Mouse (Mus musculus) right cerebral cortex, postnatal 36 days (tissue): ENCODE data around the gene Gm4981.
"Not testable (repeated sequence)": the region's sequence is repeated elsewhere in the genome, so short reads cannot be mapped to it uniquely, and the experiment has no call there.

Source experiments
- DNase-seq, 2 experiments: peaks; one replicate each; pipeline ENCODE4 v3.0.0; 2022; ENCODE audit warnings: low spot score in 2 of 2, mixed read lengths in 1 of 2

Gm4981 gene

DNA sequence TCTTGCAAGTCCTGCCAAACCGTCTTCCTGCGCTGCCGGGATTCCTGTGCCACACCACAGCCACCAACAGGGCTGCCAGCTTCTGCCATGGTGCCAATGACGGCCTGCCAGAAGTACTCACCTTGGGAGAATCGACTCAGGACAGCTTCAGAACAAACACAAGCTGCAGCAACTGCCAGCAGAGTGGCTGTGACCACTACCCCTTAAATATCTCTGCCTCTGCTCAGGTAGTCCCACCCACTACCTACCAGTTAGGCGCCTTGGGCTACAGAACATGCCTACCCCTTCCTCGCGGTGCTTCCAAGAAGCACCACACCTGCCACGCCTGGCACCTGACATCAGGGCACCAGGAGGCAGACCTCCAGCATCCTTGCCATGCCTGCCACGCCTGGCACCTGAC is at the start of gene Gm4981:
Gene Gm4981, minus strand, starts transcription at position 89 of the 400 bp plus-strand sequence.
- no peak for DNase-seq

DNA sequence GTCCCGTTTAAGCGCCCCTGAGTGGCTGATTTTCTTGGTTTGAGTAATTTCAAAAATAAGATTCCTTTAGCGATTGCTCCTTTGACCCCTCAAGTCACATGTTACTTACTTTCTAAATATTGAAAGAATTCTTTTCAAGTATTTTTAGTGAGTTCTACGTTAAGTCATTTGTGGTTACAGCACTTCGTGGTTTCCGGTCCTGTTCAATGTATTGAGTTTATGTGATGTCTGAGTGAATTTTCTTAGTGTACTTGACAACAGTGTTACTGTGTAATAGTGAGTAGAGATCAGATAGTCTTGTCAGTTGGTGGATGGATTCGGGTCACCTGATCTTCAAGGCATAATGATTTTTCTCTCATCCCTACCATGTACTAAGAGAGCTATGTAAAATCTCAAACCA is 45.7 kb upstream of the Gm4981 start:
- DNase-seq, result no peak

DNA sequence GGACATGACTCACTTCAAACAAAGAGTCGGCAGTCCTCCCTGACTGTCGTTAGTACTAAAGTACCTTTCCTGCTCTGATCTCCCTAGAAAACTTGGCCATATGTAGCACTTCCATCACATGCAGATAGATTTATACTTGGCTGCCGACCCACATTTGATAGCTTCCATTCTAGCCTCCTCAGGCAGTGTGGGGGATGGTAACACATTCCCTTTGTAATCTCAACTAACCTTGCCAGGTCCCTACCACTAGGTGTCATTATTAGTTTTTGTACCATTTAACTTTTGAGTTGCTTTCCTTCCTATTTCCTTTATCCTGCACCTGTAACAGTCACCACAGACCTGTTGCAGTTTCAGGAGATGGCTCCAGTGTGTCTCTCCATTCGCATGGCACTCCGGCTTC is 22.0 kb upstream of the Gm4981 start:
- DNase-seq, result no peak

DNA sequence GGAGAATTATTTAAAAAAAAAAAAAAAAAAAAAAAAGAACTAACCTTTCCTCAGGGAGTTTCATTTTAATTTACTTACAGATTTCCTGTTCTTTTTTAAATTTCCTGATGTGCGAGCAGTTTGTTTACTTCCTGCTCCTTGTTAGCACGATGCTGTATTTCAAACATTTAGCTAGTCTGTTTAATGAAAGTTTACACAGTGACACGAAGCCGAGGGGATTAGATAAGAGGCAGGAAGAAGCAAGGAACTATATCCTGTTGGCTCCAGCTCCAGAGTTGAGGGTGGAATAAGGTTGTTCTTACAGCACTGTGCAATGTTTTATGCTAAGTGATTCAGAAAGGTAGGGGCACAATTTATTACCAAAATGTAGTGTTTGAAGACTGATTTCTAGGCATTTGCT is 19.5 kb upstream of the Gm4981 start:
- DNase-seq, result no peak

DNA sequence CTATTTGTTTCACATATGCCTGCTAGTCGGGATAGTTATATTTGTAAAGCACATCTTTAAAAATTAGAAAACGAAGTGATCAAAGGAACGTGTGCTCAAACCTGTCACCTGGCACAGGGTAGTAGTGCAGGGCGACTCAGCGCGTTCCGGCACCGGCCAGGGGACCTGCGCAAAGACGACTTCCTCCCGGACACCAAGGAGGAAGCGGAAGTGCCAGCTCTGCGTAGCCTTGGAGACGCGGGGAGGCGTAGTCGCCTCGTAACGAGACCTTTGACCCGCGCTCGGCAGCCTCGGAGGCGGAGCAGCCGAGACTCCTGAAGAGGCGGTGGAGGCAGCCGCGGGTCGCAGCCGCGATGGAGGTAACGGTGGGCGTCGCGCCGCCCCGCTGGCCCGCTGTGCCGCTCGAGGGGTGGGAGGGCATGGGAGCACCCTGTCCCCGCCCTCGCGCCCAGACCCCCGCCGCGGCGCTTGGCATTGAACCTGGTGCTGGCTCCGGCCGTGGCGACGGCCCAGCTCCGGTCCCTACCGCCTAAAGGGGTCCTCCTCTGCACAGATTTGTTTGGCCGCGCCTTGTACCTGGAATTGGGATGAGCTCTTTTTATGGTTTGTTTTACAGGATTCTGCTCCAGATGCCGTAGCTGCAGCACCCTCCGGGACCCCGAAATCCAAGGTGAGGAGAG is 18.9 kb upstream of the Gm4981 start, which contains the start of gene Gcc2:
Gene Gcc2, plus strand, starts transcription at position 285 of the 680 bp plus-strand sequence.
- DNase-seq, result peak; percentile 91 to 92

DNA sequence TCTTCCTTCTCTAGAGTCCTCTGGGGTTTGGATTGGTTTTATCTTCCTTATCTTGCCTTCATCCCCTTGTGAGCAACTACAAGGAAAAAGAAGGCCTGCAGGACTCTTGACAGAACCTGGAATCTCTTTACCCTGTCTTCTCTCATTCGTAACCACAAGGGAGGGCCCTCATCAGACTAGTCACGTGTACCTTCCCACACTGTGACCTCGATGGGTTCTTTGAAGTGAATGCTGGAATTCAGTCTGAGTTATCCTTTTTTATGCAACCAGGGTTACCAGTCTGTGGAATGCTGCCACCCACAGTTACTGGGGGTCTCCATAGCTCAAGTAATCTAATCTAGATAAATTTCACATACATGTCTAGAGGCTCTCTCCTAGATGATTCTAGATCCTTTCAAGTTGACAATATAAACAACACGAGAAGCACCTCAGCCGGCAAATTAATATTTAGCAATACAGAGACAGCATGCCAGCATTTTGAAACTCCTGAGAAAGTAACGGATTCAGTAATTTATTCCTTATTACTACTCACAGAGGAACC is 18.2 kb upstream of the Gm4981 start:
- DNase-seq, result no peak

DNA sequence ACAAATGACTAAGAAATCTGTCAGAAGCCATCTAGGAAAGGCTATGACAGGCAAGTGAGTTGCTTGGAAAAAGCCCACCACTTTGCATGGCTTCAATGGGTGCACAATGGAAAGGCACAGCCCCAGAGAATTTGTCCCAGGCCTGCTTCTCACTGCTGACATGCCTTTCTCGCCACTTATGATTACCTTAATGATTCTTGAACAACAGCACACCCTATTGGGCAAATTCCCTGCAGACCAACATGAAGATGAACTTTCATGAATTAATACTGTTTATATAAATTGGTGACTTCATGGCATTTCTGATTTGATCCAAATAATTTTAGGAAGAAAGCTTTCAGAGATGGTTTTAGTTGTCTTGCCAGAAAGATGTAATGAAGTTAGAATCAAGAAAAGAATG is 13.0 kb upstream of the Gm4981 start:
- no peak for DNase-seq

DNA sequence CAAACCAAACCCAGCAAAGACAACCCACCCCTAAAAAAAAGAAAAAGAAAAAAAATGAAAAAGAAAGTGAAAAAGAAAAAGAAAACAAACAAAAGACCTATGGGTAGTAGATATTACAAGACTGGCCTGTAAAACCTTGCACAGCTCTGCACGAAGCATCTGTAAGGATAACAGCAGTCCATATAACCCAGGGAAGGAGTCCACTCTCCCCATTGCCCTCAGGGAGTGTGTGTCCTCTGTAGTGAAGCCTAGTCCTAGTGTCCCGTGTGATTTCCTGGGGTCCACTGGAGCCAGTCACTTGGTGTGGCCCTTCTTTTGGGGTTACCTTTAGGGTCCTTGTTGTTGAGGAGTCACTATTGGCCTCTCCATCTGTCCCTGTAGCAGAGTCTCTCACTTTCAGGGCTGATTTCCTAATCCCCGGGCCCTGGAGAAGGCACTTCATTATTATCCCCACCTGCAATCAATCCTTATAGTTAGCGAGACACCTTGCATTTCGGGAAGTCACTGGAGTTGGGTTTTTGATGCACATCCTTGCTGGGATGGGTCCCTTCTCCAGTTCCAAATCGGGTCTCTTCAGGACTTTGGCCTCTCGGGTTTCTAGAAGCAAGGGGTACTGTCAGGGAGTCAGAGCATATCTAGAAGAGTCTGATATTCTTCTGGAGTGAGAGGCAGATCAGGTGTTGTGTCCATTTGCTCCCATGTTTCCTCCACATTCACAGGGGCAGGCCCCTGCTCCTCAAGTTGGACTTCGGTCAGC is 2.7 kb upstream of the Gm4981 start:
- peak in 1 of 2 experiments; percentile 57 for DNase-seq

DNA sequence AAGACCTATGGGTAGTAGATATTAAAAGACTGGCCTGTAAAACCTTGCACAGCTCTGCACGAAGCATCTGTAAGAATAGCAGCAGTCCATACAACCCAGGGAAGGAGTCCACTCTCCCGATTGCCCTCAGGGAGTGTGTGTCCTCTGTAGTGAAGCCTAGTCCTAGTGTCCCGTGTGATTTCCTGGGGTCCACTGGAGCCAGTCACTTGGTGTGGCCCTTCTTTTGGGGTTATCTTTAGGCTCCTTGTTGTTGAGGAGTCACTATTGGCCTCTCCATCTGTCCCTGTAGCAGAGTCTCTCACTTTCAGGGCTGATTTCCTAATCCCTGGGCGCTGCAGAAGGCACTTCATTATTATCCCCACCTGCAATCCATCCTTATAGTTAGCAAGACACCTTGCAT is 1.5 kb downstream of the Gm4981 start:
- DNase-seq, result not testable (repeated sequence)

DNA sequence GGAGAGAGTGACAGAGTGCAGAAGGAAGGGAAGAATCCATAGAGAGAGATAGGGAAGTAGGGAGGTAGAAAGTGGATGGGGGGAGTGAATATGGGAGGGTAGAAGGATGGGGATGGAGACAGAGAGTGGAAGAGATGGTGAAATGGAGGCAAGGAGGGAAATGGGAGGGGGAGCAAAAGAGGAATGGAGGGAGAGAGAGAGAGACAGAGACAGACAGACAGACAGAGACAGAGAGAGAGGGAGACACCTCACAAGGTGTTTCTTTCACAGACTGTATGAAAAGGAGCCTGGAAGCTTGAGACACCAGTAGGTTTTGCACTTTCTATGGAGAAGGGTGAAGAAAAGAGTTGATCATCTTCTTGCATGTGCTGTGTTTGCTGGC is 2.8 kb downstream of the Gm4981 start:
- not testable (repeated sequence) for DNase-seq

DNA sequence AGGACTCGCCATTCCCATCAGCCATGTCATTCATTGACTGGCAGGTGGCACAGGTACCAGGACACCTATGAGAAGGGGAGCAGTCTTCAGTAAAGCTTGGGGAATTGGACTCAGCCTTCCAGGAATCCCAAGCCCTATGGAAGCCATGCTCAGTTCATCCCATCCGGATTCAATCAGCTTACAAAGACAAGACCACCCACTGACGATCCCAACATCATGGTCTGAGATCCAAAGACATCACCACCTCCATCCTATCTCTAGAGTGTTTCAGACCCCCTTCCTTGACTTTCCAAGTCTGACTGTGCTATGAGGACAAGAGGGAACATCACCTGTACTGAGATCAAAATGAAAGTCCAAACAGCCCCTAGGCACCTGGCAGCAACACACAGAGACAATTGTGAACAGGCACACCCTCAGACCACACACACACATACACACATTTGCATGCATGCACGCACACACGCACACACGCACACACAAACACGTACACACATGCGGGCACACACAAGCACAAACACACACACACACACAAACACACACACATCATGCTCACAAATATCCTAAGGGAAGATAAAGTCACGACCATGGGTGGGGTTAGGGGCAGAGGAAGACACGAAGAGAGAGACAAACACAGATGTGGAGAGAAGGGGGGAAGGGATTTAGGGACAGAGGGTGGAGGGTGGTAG is 3.3 kb downstream of the Gm4981 start:
- not testable (repeated sequence) for DNase-seq

DNA sequence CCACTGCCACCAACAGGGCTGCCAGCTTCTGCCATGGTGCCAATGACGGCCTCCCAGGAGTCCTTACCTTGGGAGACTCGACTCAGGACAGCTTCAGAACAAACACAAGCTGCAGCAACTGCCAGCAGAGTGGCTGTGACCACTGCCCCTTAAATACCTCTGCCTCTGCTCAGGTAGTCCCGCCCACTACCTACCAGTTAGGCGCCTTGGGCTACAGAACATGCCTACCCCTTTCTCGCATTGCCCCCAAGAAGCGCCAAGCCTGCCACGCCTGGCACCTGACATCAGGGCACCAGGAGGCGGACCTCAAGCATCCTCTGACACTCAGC is 3.9 kb downstream of the Gm4981 start, which contains the start of gene Duxf3:
Gene Duxf3, minus strand, starts transcription at position 35 of the 329 bp plus-strand sequence.
- DNase-seq, result not testable (repeated sequence)

DNA sequence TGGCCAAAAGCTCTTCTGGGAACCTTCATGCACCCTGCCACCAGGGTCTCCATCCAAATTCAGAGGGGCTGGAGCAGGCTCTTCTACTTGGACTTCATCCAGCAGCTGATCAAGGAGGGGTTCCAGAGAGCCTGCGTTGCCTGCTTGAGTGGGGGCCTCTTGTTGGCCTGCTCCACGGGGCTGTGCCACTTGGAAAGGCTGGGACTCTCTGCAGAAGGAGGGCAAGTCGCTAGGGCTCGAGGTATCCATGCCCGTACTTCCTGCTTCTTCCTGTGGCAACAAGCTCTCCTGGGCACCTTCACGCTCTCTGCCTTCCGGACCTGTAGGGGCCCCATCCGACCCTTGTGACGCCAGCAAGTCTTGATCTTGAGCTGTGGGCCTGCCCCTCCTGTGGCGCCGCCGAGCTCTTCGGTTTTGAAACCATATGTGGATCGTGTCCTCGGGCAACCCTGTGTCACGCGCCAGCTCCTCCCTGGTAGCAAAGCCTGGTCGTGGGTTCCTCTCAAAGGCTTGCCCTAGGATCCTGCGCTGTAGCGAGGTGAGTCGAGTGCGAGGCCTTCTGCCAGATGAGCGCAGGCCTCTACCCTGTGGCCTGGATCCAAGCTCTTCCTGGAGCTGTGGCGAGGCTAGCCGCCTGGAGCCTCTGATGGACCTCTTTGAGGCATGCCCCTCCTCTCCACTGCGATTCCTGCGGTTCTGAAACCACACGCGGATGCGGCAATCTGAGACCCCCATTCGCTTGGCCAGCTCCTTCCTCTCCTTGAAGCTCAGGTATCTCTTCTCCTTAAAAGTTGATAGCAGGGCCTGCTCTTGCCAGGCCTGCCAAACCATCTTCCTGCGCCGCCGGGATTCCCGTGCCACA is 4.5 kb downstream of the Gm4981 start:
- peak; percentile 77 to 79 for DNase-seq

DNA sequence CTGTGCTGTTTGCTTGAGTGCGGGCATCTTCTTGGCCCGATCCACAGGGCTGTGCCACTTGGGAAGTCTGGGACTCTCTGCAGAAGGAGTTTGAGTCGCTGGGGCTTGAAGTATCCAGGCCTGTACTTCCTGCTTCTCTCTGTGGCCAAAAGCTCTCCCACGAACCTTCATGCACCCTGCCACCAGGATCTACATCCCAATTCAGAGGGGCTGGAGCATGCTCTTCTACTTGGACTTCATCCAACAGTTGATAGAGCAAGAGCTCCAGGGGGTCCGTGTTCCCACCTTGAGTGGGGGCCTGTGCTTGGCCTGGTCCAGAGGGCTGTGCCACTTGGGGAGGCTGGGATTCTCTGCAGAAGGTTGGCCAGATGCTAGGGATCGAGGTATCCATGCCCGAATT is 5.4 kb downstream of the Gm4981 start:
- not testable (repeated sequence) for DNase-seq

DNA sequence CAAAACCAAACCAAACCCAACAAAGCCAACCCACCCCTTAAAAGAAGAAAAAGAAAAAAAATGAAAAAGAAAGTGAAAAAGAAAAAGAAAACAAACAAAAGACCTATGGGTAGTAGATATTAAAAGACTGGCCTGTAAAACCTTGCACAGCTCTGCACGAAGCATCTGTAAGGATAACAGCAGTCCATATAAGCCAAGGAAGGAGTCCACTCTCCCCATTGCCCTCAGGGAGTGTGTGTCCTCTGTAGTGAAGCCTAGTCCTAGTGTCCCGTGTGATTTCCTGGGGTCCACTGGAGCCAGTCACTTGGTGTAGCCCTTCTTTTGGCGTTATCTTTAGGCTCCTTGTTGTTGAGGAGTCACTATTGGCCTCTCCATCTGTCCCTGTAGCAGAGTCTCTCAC is 6.5 kb downstream of the Gm4981 start:
- DNase-seq, result not testable (repeated sequence)

DNA sequence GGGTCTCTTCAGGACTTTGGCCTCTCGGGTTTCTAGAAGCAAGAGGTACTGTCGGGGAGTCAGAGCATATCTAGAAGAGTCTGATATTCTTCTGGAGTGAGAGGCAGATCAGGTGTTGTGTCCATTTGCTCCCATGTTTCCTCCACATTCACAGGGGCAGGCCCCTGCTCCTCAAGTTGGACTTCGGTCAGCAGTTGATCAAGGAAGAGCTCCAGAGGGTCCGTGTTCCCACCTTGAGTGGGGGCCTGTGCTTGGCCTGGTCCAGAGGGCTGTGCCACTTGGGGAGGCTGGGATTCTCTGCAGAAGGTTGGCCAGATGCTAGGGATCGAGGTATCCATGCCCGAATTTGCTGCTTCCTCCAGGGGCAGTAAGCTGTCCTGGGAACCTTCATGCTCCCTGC is 8.7 kb downstream of the Gm4981 start:
- not testable (repeated sequence) for DNase-seq

DNA sequence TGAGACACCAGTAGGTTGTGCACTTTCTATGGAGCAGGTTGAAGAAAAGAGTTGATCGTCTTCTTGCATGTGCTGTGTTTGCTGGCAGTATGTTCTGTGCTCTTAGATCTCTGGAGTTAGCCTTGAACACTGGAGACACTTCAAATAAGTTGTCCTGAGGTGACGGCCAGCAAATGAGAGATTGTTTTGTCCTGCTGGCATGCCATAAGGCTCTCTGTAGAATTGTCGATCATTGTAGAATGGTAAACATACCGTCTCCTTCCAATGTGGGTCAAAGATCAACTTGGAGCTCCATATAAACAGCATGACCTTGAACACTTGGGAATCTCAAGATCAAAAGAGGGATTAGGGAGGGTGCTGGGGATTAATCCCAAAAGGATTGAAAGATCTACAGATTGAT is 10.1 kb downstream of the Gm4981 start:
- not testable (repeated sequence) for DNase-seq

DNA sequence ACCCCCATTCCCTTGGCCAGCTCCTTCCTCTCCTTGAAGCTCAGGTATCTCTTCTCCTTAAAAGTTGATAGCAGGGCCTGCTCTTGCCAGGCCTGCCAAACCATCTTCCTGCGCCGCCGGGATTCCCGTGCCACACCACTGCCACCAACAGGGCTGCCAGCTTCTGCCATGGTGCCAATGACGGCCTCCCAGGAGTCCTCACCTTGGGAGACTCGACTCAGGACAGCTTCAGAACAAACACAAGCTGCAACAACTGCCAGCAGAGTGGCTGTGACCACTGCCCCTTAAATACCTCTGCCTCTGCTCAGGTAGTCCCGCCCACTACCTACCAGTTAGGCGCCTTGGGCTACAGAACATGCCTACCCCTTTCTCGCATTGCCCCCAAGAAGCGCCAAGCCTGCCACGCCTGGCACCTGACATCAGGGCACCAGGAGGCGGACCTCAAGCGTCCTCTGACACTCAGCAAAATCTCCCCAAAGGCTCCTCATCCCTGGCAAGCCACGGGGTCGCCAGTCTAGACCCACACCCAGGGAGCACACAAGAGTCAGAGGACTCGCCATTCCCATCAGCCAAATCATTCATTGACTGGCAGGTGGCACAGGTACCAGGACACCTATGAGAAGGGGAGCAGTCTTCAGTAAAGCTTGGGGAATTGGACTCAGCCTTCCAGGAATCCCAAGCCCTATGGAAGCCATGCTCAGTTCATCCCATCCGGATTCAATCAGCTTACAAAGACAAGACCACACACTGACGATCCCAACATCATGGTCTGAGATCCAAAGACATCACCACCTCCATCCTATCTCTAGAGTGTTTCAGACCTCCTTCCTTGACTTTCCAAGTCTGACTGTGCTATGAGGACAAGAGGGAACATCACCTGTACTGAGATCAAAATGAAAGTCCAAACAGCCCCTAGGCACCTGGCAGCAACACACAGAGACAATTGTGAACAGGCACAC is 11.4 kb downstream of the Gm4981 start, which contains the start of gene AW822073:
Gene AW822073, minus strand, starts transcription at position 104 of the 959 bp plus-strand sequence.
- DNase-seq, result peak in 1 of 2 experiments; percentile 44

DNA sequence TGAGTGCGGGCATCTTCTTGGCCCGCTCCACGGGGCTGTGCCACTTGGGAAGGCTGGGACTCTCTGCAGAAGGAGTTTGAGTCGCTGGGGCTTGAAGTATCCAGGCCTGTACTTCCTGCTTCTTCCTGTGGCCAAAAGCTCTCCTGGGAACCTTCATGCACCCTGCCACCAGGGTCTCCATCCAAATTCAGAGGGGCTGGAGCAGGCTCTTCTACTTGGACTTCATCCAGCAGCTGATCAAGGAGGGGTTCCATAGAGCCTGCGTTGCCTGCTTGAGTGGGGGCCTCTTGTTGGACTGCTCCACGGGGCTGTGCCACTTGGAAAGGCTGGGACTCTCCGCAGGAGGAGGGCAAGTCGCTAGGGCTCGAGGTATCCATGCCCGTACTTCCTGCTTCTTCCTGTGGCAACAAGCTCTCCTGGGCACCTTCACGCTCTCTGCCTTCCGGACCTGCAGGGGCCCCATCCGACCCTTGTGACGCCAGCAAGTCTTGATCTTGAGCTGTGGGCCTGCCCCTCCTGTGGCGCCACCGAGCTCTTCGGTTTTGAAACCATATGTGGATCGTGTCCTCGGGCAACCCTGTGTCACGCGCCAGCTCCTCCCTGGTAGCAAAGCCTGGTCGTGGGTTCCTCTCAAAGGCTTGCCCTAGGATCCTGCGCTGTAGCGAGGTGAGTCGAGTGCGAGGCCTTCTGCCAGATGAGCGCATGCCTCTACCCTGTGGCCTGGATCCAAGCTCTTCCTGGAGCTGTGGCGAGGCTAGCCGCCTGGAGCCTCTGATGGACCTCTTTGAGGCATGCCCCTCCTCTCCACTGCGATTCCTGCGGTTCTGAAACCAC is 12.3 kb downstream of the Gm4981 start:
- DNase-seq, result peak; percentile 73 to 74
